ENCODE assay signal across 29 mouse cellular contexts in the genomic region with DNA sequence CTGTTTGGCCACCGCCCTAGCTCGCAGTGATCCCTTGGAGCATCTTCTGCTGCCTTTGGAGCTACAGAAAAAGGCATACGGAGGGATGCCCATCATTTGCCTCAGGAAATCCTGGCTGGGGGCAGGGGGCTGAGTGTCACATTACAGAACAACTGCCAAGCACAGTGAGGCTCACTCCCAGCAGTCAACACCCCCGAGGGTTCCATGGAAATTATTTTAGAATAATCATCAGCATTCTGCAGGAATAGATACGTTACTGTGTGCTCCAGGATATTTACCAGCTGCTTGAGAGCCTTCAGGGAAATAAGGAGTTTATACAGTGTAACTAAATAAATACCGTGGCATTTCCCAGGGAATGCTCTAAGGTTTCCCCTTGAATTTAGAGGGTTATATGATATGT. TPM values are rescaled to one million over a fixed set of nuclear protein-coding genes. Genes with fewer than 3 reads are reported as not detected.
DNase-seq lines count a peak whose midpoint lies in the region; ATAC-seq and TF ChIP-seq lines count a peak whose summit lies in the region.
"Had no signal": no experiment of that assay in that cellular context is flagged by ENCODE, and none has a peak within 500 bp of the region (broad histone marks: within the 10 kb centered on the region; RNA-seq: fewer than 3 reads in every experiment).

No protein-coding gene starts in this region.

- H3K4me1 ChIP-seq in limb, embryonic 12.5 days (replicated peaks) = peaks cover 23% of the 10 kb centered on the region
- peaks cover 31% of the 10 kb centered on the region for H3K4me1 ChIP-seq in limb, embryonic 10.5 days
- peaks cover 12% of the 10 kb centered on the region; the same call in 1 of the 2 replicates for H3K4me1 ChIP-seq in midbrain, embryonic 14.5 days (ENCODE audit: control insufficient read depth, insufficient read depth, low read length)
- H3K4me1 ChIP-seq in midbrain, postnatal 0 days (ENCODE audit: insufficient read depth, low read length) = no peaks in the 10 kb centered on the region; the same call in 1 of the 2 replicates
- peaks cover 13% of the 10 kb centered on the region; the same call in 1 of the 2 replicates for H3K4me1 ChIP-seq in embryonic facial prominence, embryonic 15.5 days
- H3K4me1 ChIP-seq: intestine, embryonic 15.5 days; liver, embryonic 12.5 days had no signal

- no peak overlapping the region for H3K4me3 ChIP-seq in limb, embryonic 12.5 days (replicated peaks)
- H3K4me3 ChIP-seq in limb, embryonic 10.5 days = no peak overlapping the region
- H3K4me3 ChIP-seq in midbrain, embryonic 14.5 days (replicated peaks; ENCODE audit: low read depth, low read length) = no peak overlapping the region
- no peak overlapping the region for H3K4me3 ChIP-seq in midbrain, postnatal 0 days (ENCODE audit: low read depth, low read length)
- no peak overlapping the region for H3K4me3 ChIP-seq in embryonic facial prominence, embryonic 15.5 days (replicated peaks)
- H3K4me3 ChIP-seq: forebrain, embryonic 10.5 days; gastrocnemius, adult 2 months; intestine, embryonic 15.5 days; liver, embryonic 12.5 days; midbrain, embryonic 15.5 days had no signal

- no peaks in the 10 kb centered on the region; the same call in 1 of the 2 replicates for H3K27me3 ChIP-seq in limb, embryonic 12.5 days
- H3K27me3 ChIP-seq in limb, embryonic 10.5 days (ENCODE audit: low read depth, poor library complexity, severe bottlenecking) = no peaks in the 10 kb centered on the region
- H3K27me3 ChIP-seq in midbrain, embryonic 14.5 days (ENCODE audit: control insufficient read depth, insufficient read depth, low read length) = peaks cover 7% of the 10 kb centered on the region
- H3K27me3 ChIP-seq in midbrain, postnatal 0 days (ENCODE audit: insufficient read depth, low read length) = no peaks in the 10 kb centered on the region
- no peaks in the 10 kb centered on the region for H3K27me3 ChIP-seq in embryonic facial prominence, embryonic 15.5 days
- H3K27me3 ChIP-seq: intestine, embryonic 15.5 days; liver, embryonic 12.5 days had no signal

- H3K9ac ChIP-seq in limb, embryonic 12.5 days (replicated peaks) = no peak overlapping the region
- H3K9ac ChIP-seq in midbrain, embryonic 14.5 days (replicated peaks; ENCODE audit: low read length) = no peak overlapping the region
- no peak overlapping the region for H3K9ac ChIP-seq in midbrain, postnatal 0 days (replicated peaks; ENCODE audit: low read length, poor library complexity, severe bottlenecking)
- no peak overlapping the region for H3K9ac ChIP-seq in embryonic facial prominence, embryonic 15.5 days
- H3K9ac ChIP-seq: intestine, embryonic 15.5 days; liver, embryonic 12.5 days; liver, postnatal 0 days; midbrain, embryonic 15.5 days had no signal

- TF ChIP-seq CTCF in midbrain, postnatal 0 days (IDR thresholded peaks at IDR 0.05) = no peak

- DNase-seq in limb, embryonic 10.5 days (ENCODE audit: low spot score) = no peak
- DNase-seq in midbrain, embryonic 14.5 days = peak; percentile 26
- no peak for DNase-seq in midbrain, postnatal 0 days (ENCODE audit: low spot score)
- DNase-seq in spleen, postnatal 4 days (ENCODE audit: low spot score in 2 of 2) = no peak
- DNase-seq: adrenal gland, postnatal 25 days; B cell, adult 2 months; cerebellum, adult 18-20 months; gastrocnemius, adult 2 months; gastrocnemius, postnatal 36 days; heart, postnatal 14 days; kidney, adult 2 months; liver, postnatal 0 days had no signal

- ATAC-seq in limb, embryonic 12.5 days (ENCODE audit: insufficient number of reproducible peaks, insufficient read depth, low FRiP score, low TSS enrichment, low read depth) = 0 out of 2 replicates have a peak, but pooled peaks have one; percentile 37
- ATAC-seq in midbrain, embryonic 14.5 days (ENCODE audit: low FRiP score, low TSS enrichment) = no peak
- ATAC-seq in midbrain, postnatal 0 days (ENCODE audit: low FRiP score) = no peak
- ATAC-seq in embryonic facial prominence, embryonic 15.5 days (ENCODE audit: insufficient number of reproducible peaks, low FRiP score, low TSS enrichment, low read depth) = peak; percentile 56; the same call in 1 of the 2 replicates
- ATAC-seq: forebrain, embryonic 16.5 days; hindbrain, embryonic 16.5 days; intestine, embryonic 15.5 days; liver, embryonic 12.5 days; liver, postnatal 0 days; midbrain, embryonic 15.5 days had no signal

- WGBS in limb, embryonic 12.5 days = 45% methylated on average over 6 of the region's 6 CpGs
- 68% methylated on average over 6 of the region's 6 CpGs for WGBS in limb, embryonic 10.5 days
- 57% methylated on average over 6 of the region's 6 CpGs for WGBS in midbrain, embryonic 14.5 days
- 55% methylated on average over 6 of the region's 6 CpGs for WGBS in midbrain, postnatal 0 days
- 16% methylated on average over 6 of the region's 6 CpGs for WGBS in embryonic facial prominence, embryonic 15.5 days

- no peak overlapping the region for H3K4me2 ChIP-seq in limb, embryonic 12.5 days
- no peak overlapping the region for H3K4me2 ChIP-seq in midbrain, embryonic 14.5 days (ENCODE audit: low read length)
- no peak overlapping the region for H3K4me2 ChIP-seq in midbrain, postnatal 0 days (ENCODE audit: low read depth, low read length, poor library complexity, severe bottlenecking)
- no peak overlapping the region for H3K4me2 ChIP-seq in embryonic facial prominence, embryonic 15.5 days (replicated peaks)
- H3K4me2 ChIP-seq: intestine, embryonic 15.5 days; liver, embryonic 12.5 days; midbrain, embryonic 15.5 days had no signal

- no peaks in the 10 kb centered on the region for H3K9me3 ChIP-seq in limb, embryonic 12.5 days
- H3K9me3 ChIP-seq in limb, embryonic 10.5 days (replicated peaks) = no peaks in the 10 kb centered on the region
- no peaks in the 10 kb centered on the region for H3K9me3 ChIP-seq in midbrain, embryonic 14.5 days (ENCODE audit: control insufficient read depth, low read length)
- no peaks in the 10 kb centered on the region for H3K9me3 ChIP-seq in midbrain, postnatal 0 days (ENCODE audit: low read length)
- H3K9me3 ChIP-seq in embryonic facial prominence, embryonic 15.5 days (replicated peaks) = no peaks in the 10 kb centered on the region
- H3K9me3 ChIP-seq: forebrain, embryonic 10.5 days; intestine, embryonic 15.5 days; liver, embryonic 12.5 days; midbrain, embryonic 15.5 days had no signal

- no peaks in the 10 kb centered on the region for H3K36me3 ChIP-seq in limb, embryonic 12.5 days
- H3K36me3 ChIP-seq in limb, embryonic 10.5 days = no peaks in the 10 kb centered on the region
- H3K36me3 ChIP-seq in midbrain, embryonic 14.5 days (ENCODE audit: control insufficient read depth, insufficient read depth, low read length) = no peaks in the 10 kb centered on the region
- no peaks in the 10 kb centered on the region for H3K36me3 ChIP-seq in midbrain, postnatal 0 days (ENCODE audit: insufficient read depth, low read length)
- no peaks in the 10 kb centered on the region for H3K36me3 ChIP-seq in embryonic facial prominence, embryonic 15.5 days
- H3K36me3 ChIP-seq: forebrain, embryonic 10.5 days; intestine, embryonic 15.5 days; liver, embryonic 12.5 days; midbrain, embryonic 15.5 days had no signal

- no peak overlapping the region for H3K27ac ChIP-seq in limb, embryonic 12.5 days
- H3K27ac ChIP-seq in limb, embryonic 10.5 days = no peak overlapping the region
- H3K27ac ChIP-seq in midbrain, embryonic 14.5 days (replicated peaks; ENCODE audit: low read depth, low read length) = no peak overlapping the region
- H3K27ac ChIP-seq in midbrain, postnatal 0 days (ENCODE audit: low read depth, low read length) = no peak overlapping the region
- no peak overlapping the region for H3K27ac ChIP-seq in embryonic facial prominence, embryonic 15.5 days (replicated peaks)
- H3K27ac ChIP-seq: forebrain, embryonic 10.5 days; gastrocnemius, adult 2 months; intestine, embryonic 15.5 days; liver, embryonic 12.5 days; midbrain, embryonic 15.5 days had no signal

RNA-seq across cellular contexts. Expression of gene Opalin, which starts 41.4 kb away (rescaled TPM):
- not detected in 2 replicates for polyA plus RNA-seq in limb, embryonic 12.5 days (2016; fragmentation: Nextera tagmentation; extraction: Ambion mirVana)
- not detected in 2 replicates for polyA plus RNA-seq in limb, embryonic 10.5 days (2016; fragmentation: Nextera tagmentation; extraction: Ambion mirVana)
- polyA plus RNA-seq in midbrain, embryonic 14.5 days (2014; fragmentation: Nextera tagmentation; extraction: Ambion mirVana) = not detected in 2 replicates
- total RNA-seq in midbrain, postnatal 0 days (2014; rRNA removed) = not detected in 2 replicates
- not detected in 2 replicates for polyA plus RNA-seq in midbrain, postnatal 0 days (2015; fragmentation: Nextera tagmentation; extraction: Ambion mirVana)
- not detected in 2 replicates for polyA plus RNA-seq in embryonic facial prominence, embryonic 15.5 days (2015; fragmentation: Nextera tagmentation; extraction: Ambion mirVana)
- total RNA-seq: adrenal gland, adult 18-20 months; adrenal gland, postnatal 25 days; common myeloid progenitor, adult 5-6 weeks; gastrocnemius, adult 2 months; gastrocnemius, postnatal 36 days; heart, postnatal 14 days had no signal
- polyA plus RNA-seq: forebrain, embryonic 10.5 days; forebrain, embryonic 16.5 days; hindbrain, embryonic 11.5 days; hindbrain, embryonic 16.5 days; intestine, embryonic 15.5 days; kidney, adult 2 months; kidney, embryonic 16.5 days; large intestine, adult 2 months; limb, embryonic 11.5 days; liver, embryonic 12.5 days; liver, postnatal 0 days; midbrain, embryonic 15.5 days; neural tube, embryonic 11.5 days; stomach, embryonic 14.5 days; testis, adult 2 months had no signal

Comparison
In these comparisons a context has a peak if more than half of its experiments do, and no peak if none do; other contexts are left out.
1. ATAC-seq: peak in limb, embryonic 12.5 days (single experiment) and embryonic facial prominence, embryonic 15.5 days (single experiment); none in midbrain, embryonic 14.5 days (single experiment) and midbrain, postnatal 0 days (single experiment).